Mouse (Mus musculus): ENCODE results near the gene Kcnj2.

- TF ChIP-seq CTCF (IDR thresholded peaks at IDR 0.05; ENCODE audit: control insufficient read depth, insufficient read depth, insufficient replicate concordance, low read depth, low read length) (no peak), POLR2A (IDR thresholded peaks at IDR 0.05; ENCODE audit: control insufficient read depth, low read depth, low read length) (no peak)
These were observed 5.7 kb upstream of the Kcnj2 start for GRCm38 (mm10) chr11:111060216-111060615.

All from testis, adult 2 months (tissue).